Mouse (Mus musculus) C2C12 (cell line): Measurements from ENCODE around the gene Trip10. TPM values are rescaled to one million over a fixed set of nuclear protein-coding genes. Genes with fewer than 3 reads are reported as not detected.
"Not testable (repeated sequence)": the region's sequence is repeated elsewhere in the genome, so short reads cannot be mapped to it uniquely, and the experiment has no call there.

Experiments used
- H3K27me3 ChIP-seq: one replicate; pipeline ENCODE4 v1.6.1; 2011; ENCODE audit not compliant: control insufficient read depth, insufficient read depth, insufficient read length
- H3K36me3 ChIP-seq: one replicate; pipeline ENCODE4 v1.6.1; 2011; ENCODE audit not compliant: control insufficient read depth, insufficient read depth
- H3K4me3 ChIP-seq: one replicate; pipeline ENCODE4 v1.5.1; 2011; ENCODE audit warnings: mild to moderate bottlenecking, control low read depth; ENCODE audit not compliant: poor library complexity, insufficient read depth, severe bottlenecking
- H3K79me2 ChIP-seq: one replicate; pipeline ENCODE4 v1.6.1; 2011; ENCODE audit not compliant: control insufficient read depth, insufficient read depth
- H3K79me3 ChIP-seq: one replicate; pipeline ENCODE4 v1.6.1; 2011; ENCODE audit warnings: low read depth, control low read depth
- H3ac ChIP-seq: one replicate; pipeline ENCODE3; 2011; ENCODE audit warnings: low read depth; ENCODE audit not compliant: control insufficient read depth, insufficient read length
- CEBPB ChIP-seq: IDR thresholded peaks from one replicate; pipeline ENCODE4 v1.6.1; 2011; ENCODE audit warnings: low read depth, mild to moderate bottlenecking, control low read depth, moderate library complexity
- CTCF ChIP-seq: IDR thresholded peaks from one replicate; pipeline ENCODE4 v1.5.1; 2011; ENCODE audit not compliant: control insufficient read depth, insufficient read depth, insufficient read length
- FOSL1 ChIP-seq: IDR thresholded peaks from one replicate; pipeline ENCODE4 v1.8.0; 2011; ENCODE audit warnings: mild to moderate bottlenecking, low read length; ENCODE audit not compliant: poor library complexity, insufficient read depth, severe bottlenecking
- MAX ChIP-seq: IDR thresholded peaks from one replicate; pipeline ENCODE4 v1.6.1; 2011; ENCODE audit warnings: mild to moderate bottlenecking, control low read depth
- MYOD1 ChIP-seq: IDR thresholded peaks from one replicate; pipeline ENCODE4 v1.6.1; 2011; ENCODE audit warnings: low read depth; ENCODE audit not compliant: control insufficient read depth, insufficient read length
- MYOG ChIP-seq: IDR thresholded peaks from one replicate; pipeline ENCODE4 v1.6.1; 2011; ENCODE audit not compliant: control insufficient read depth, insufficient read length; ENCODE audit errors: extremely low read depth
- USF1 ChIP-seq: IDR thresholded peaks from one replicate; pipeline ENCODE4 v1.6.1; 2011; ENCODE audit warnings: low read depth, mild to moderate bottlenecking, control low read depth, moderate library complexity
- polyA plus RNA-seq: library from polyadenylated mRNA; unstranded; fragments of >200 nt; fragmentation: generic; extraction: Trizol; gene quantifications from one replicate; pipeline ENCODE4 v1.2.1, GENCODE M21; 2012; ENCODE audit warnings: missing spikeins

The Trip10 gene
- polyA plus RNA-seq, 1 experiment, result 45.7 TPM

DNA sequence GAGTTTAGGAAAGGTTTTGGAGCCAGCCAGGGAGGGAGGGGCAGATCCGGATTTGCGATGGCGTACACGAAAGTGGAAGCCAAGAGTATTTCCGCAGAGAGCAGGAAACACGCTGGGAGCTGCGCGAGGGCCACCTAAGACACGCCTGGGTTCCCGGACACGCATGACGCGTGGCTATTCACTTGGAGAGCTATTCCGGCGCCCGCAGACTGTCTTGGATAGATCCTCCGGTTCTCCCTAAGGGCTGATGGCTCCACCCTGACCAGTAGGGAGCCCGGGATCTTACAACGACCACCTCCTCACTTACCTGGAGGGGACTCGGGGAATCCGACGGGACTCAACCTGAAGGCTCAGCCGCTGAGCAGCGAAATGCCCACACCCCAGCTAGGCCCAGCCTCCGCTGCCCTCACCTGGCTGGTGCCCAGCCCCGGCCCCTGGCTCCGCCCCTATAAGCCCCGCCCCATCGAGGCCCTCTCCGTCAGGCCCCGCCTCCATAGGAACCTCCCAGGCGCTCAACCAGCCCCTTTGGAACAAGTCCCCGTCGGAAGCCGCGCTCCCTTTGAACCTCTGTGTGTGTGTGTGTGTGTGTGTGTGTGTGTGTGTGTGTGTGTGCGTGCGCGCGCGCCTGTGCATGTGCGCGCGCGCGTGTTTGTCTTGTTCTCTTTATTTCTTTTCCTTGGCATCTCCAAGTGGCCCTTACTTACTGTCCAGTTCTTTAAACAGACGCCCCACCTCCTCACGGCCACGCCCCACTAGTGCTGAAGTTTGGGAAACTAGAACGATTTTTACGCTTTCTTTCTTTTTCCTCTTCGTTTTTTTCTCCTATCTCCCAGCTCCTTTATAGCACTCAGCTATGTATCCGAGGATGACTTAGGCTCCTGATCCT lies 26.1 kb downstream of the Trip10 start:
- no peaks in the 10 kb centered on the region for H3K79me3 ChIP-seq
- no peaks in the 10 kb centered on the region for H3K79me2 ChIP-seq
- TF ChIP-seq USF1 (no peak), CTCF (no peak), MYOG (no peak), CEBPB (no peak), MYOD1 (no peak), MAX (no peak), FOSL1 (no peak)
- H3K4me3 ChIP-seq, result peak overlapping the region; percentile 56
- H3ac ChIP-seq, result peak overlapping the region; percentile 80
- H3K27me3 ChIP-seq, result peaks cover 22% of the 10 kb centered on the region
- no peaks in the 10 kb centered on the region for H3K36me3 ChIP-seq

DNA sequence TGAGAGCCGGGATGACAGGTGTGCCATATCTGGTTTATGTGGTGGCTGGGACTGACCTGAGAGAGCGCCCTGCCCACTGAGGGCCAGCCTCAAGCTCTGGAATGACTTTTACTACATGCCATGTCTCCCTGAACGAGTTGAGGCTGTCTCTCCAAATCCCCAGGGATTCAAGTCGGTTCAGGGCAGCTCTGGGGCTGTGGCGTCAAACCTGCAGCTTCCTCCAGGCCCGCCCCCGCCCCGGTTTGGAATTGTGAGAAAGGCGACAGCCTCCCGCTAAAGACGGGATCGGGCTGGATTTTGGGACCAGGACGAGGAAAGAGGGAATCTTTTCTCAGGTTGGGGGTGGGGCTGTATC lies 26.7 kb downstream of the Trip10 start:
- Histone ChIP-seq H3K27me3 (peaks cover 24% of the 10 kb centered on the region), H3ac (peak overlapping the region; percentile 22), H3K36me3 (no peaks in the 10 kb centered on the region), H3K4me3 (peak overlapping the region; percentile 56), H3K79me2 (no peaks in the 10 kb centered on the region), H3K79me3 (no peaks in the 10 kb centered on the region)
- no peak for TF ChIP-seq FOSL1
- TF ChIP-seq MYOD1, result no peak
- no peak for TF ChIP-seq MAX
- no peak for TF ChIP-seq USF1
- TF ChIP-seq CEBPB, result no peak
- TF ChIP-seq CTCF, result no peak
- no peak for TF ChIP-seq MYOG

DNA sequence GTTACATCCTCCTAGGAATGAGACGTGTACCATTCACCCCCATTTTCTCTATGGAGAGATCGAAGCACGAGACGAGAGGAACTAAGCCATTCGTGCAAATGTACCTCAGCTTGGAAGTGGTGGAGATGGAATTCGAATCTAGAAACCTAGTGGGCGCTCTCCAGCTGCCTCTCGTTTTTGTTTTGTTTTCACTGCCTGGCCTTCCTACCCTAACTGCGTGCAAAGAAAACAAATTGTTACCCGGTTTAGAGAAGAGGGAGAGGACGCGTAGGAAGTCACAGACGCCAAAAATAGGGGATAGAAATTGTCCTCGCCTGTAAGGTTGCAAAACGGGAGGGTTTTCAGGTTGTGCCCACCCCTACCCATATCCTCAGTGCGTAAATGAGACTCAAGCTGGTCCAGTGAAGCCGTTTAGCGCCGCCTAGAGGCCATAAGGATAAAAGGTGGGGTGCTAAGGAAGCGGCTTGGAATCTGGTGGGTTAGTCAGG lies 27.4 kb downstream of the Trip10 start:
- H3K36me3 ChIP-seq, result no peaks in the 10 kb centered on the region
- H3K79me3 ChIP-seq, result no peaks in the 10 kb centered on the region
- H3K27me3 ChIP-seq, result peaks cover 30% of the 10 kb centered on the region

GRCm38 (mm10) chr17:57277598-57278261 lies 28.5 kb downstream of the Trip10 start:
- not testable (repeated sequence) for H3K79me3 ChIP-seq, H3K79me2 ChIP-seq, H3K36me3 ChIP-seq, H3K4me3 ChIP-seq, H3ac ChIP-seq
- H3K27me3 ChIP-seq, result peaks cover 38% of the 10 kb centered on the region

More for the DNA sequence above, 27.4 kb downstream of the Trip10 start:
- no peaks in the 10 kb centered on the region for H3K79me2 ChIP-seq
- H3K4me3 ChIP-seq, result peak overlapping the region; percentile 56
- TF ChIP-seq FOSL1 (no peak), CTCF (peak; percentile 77)
- H3ac ChIP-seq, result peak overlapping the region; percentile 2

DNA sequence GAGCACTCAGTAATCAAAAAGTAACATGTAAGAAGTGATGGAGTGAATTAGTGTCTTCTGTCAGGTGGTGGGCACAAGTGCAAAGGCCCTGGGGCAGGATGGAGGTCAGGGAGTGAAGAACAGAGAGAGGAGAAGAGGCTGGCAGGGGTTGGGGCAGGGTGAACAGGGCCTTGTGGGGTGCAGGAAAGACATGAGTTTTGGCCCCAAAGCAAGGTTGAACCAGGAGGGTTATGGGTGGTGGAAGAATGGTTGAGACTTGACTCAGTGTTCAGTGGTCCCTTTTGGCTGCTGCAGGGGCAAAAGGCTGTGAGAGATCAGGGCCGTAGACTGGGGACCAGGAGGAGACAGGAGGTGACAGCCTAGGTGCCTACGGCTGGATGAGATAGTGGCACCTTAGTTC lies 29.3 kb downstream of the Trip10 start:
- no peak overlapping the region for H3ac ChIP-seq
- H3K36me3 ChIP-seq, result no peaks in the 10 kb centered on the region
- TF ChIP-seq FOSL1, result no peak
- no peak for TF ChIP-seq CTCF
- TF ChIP-seq MYOG, result no peak
- TF ChIP-seq USF1, result no peak
- no peak for TF ChIP-seq MAX
- TF ChIP-seq CEBPB, result no peak
- TF ChIP-seq MYOD1, result no peak
- H3K4me3 ChIP-seq, result no peak overlapping the region
- peaks cover 46% of the 10 kb centered on the region for H3K27me3 ChIP-seq
- H3K79me3 ChIP-seq, result no peaks in the 10 kb centered on the region
- H3K79me2 ChIP-seq, result no peaks in the 10 kb centered on the region
